Mouse (Mus musculus) Patski (cell line): Measurements from ENCODE around the gene Cend1. TPM values are rescaled to one million over a fixed set of nuclear protein-coding genes. Genes with fewer than 3 reads are reported as not detected.
"Not testable (repeated sequence)": the region's sequence is repeated elsewhere in the genome, so short reads cannot be mapped to it uniquely, and the experiment has no call there.

Experiments used
- ATAC-seq: fragments of 100-300 bp; one replicate; pipeline ENCODE4 v1.8.0; 2021
- CTCF ChIA-PET: fragments of 350-600 bp; sonication (Branson Sonifier 250); formaldehyde crosslinking; loops from one replicate; lab custom pipeline; 2022; ENCODE audit warnings: inconsistent platforms; lab: Charles Lee
- POLR2A ChIA-PET: fragments of 350-600 bp; sonication (Branson Sonifier 250); formaldehyde crosslinking; loops from one replicate; lab custom pipeline; 2022; ENCODE audit warnings: antibody characterized with exemption, inconsistent platforms; lab: Charles Lee
- DNase-seq: peaks from one replicate; pipeline ENCODE4 v3.0.0-alpha.2; 2011; ENCODE audit warnings: low read depth, low spot score
- H3K27me3 ChIP-seq: fragments of 371-371 bp; one replicate; pipeline ENCODE4 v1.5.1; 2021
- CTCF ChIP-seq: fragments of 100-300 bp; IDR thresholded peaks from one replicate; pipeline ENCODE4 v1.5.1; 2021
- in situ Hi-C: fragments of 300-500 bp; cut with MboI; formaldehyde crosslinking; loops from 3 replicates; pipeline ENCODE4 v1.11.1; 2018; ENCODE audit warnings: low pct_unique_long_range_greater_than_20kb, mixed read lengths
- polyA plus RNA-seq: library from polyadenylated mRNA; unstranded; gene quantifications from one replicate; pipeline ENCODE4 v1.2.3, GENCODE M21; 2021

The Cend1 gene
- polyA plus RNA-seq, 1 experiment from 2014 or later = 0.04 TPM

- TF ChIP-seq CTCF = no peak
- CTCF ChIA-PET = interaction anchor here (1.3 to 3.4 kb wide), 2 partner anchors 15 to 17 kb away, joined by 3 to 11 read pairs; no protein-coding TSS in a partner anchor
- no peak for DNase-seq
- no peak for ATAC-seq
- in situ Hi-C loops = loop anchor here (5.0 to 25.0 kb wide), 2 partner anchors 41 to 934 kb away; partner anchors contain the start of genes Ctsd, Gatd1 and Gm49369
- H3K27me3 ChIP-seq = no peaks in the 10 kb centered on the region
- POLR2A ChIA-PET = interaction anchor here (0.9 to 6.5 kb wide), 2 partner anchors 14 to 15 kb away, joined by 4 to 47 read pairs; partner anchors contain the start of gene Cd151
Measured at GRCm38 (mm10) chr7:141453636-141454035, 24.3 kb upstream of the Cend1 start.

- POLR2A ChIA-PET = no interaction called here
- H3K27me3 ChIP-seq = no peaks in the 10 kb centered on the region
- ATAC-seq (no peak), DNase-seq (no peak)
- TF ChIP-seq CTCF = no peak
- in situ Hi-C loops = loop anchor here (5.0 to 25.0 kb wide), 2 partner anchors 40 to 935 kb away; partner anchors contain the start of genes Ctsd, Gatd1 and Gm49369
- CTCF ChIA-PET = interaction anchor here (1.3 to 3.4 kb wide), 2 partner anchors 17 to 29 kb away, joined by 3 to 11 read pairs; no protein-coding TSS in a partner anchor
Measured at GRCm38 (mm10) chr7:141451928-141452327, 22.6 kb upstream of the Cend1 start.

GRCm38 (mm10) chr7:141447110-141447991 is 18.1 kb upstream of the Cend1 start, which contains the start of gene Rplp2:
Gene Rplp2 (plus strand): TSS chr7:141447370.
- no peak for DNase-seq
- TF ChIP-seq CTCF = no peak
- ATAC-seq = peak; percentile 74
- in situ Hi-C loops = no loop called here
- ChIA-PET CTCF (interaction anchor here (1.4 kb wide), 1 partner anchor 39 kb away, joined by 3 read pairs; no protein-coding TSS in a partner anchor), POLR2A (interaction anchor here (0.8 to 1.1 kb wide), 2 partner anchors 9 to 21 kb away, joined by 3 read pairs; no protein-coding TSS in a partner anchor)
- H3K27me3 ChIP-seq = no peaks in the 10 kb centered on the region

- POLR2A ChIA-PET = interaction anchor here (0.8 to 1.1 kb wide), 2 partner anchors 10 to 22 kb away, joined by 3 read pairs; no protein-coding TSS in a partner anchor
- in situ Hi-C loops, H3K27me3 ChIP-seq, CTCF ChIA-PET, ATAC-seq, DNase-seq: not testable (repeated sequence)
Measured at GRCm38 (mm10) chr7:141446374-141446773, 17.1 kb upstream of the Cend1 start.

- no peak for TF ChIP-seq CTCF
- no peaks in the 10 kb centered on the region for H3K27me3 ChIP-seq
- ATAC-seq (peak; percentile 59), DNase-seq (no peak)
- in situ Hi-C loops = no loop called here
- CTCF ChIA-PET = interaction anchor here (1.2 to 1.8 kb wide), 3 partner anchors 15 to 36 kb away, joined by 3 to 6 read pairs (median 4); partner anchors contain the start of gene Cend1
- POLR2A ChIA-PET = interaction anchor here (1.4 kb wide), 2 partner anchors 25 to 33 kb away, joined by 3 to 4 read pairs; no protein-coding TSS in a partner anchor
Measured at GRCm38 (mm10) chr7:141443828-141444237, 14.5 kb upstream of the Cend1 start, which contains the start of gene Pidd1. Gene Pidd1 (minus strand): TSS chr7:141444025.

- DNase-seq = no peak
- no peak for TF ChIP-seq CTCF
- H3K27me3 ChIP-seq = no peaks in the 10 kb centered on the region
- ATAC-seq = peak; percentile 28
- POLR2A ChIA-PET = interaction anchor here (1.4 kb wide), 1 partner anchor 34 kb away, joined by 3 read pairs; no protein-coding TSS in a partner anchor
- in situ Hi-C loops = no loop called here
- CTCF ChIA-PET = interaction anchor here (1.2 to 2.1 kb wide), 5 partner anchors 14 to 101 kb away, joined by 3 to 11 read pairs (median 4); partner anchors contain the start of genes Cend1 and Gatd1
Measured at GRCm38 (mm10) chr7:141443081-141443821, 14.0 kb upstream of the Cend1 start.

GRCm38 (mm10) chr7:141442199-141442598 is 12.9 kb upstream of the Cend1 start:
- no peak for DNase-seq
- no peak for ATAC-seq
- POLR2A ChIA-PET = interaction anchor here (1.1 to 1.4 kb wide), 2 partner anchors 34 to 35 kb away, joined by 3 read pairs; no protein-coding TSS in a partner anchor
- TF ChIP-seq CTCF = no peak
- in situ Hi-C loops = no loop called here
- no peaks in the 10 kb centered on the region for H3K27me3 ChIP-seq
- CTCF ChIA-PET = interaction anchor here (1.2 to 2.1 kb wide), 4 partner anchors 13 to 100 kb away, joined by 3 to 11 read pairs (median 5); partner anchors contain the start of genes Cend1 and Gatd1

- in situ Hi-C loops = no loop called here
- no peaks in the 10 kb centered on the region for H3K27me3 ChIP-seq
- POLR2A ChIA-PET = no interaction called here
- CTCF ChIA-PET = interaction anchor here (1.1 to 2.7 kb wide), 5 partner anchors 29 to 102 kb away, joined by 3 to 13 read pairs (median 7); partner anchors contain the start of gene Gatd1
- TF ChIP-seq CTCF = no peak
- no peak for ATAC-seq
- DNase-seq = no peak
Measured at GRCm38 (mm10) chr7:141441460-141441859, 12.2 kb upstream of the Cend1 start.

GRCm38 (mm10) chr7:141440613-141441012 is 11.3 kb upstream of the Cend1 start:
- ChIA-PET CTCF (interaction anchor here (1.1 to 2.7 kb wide), 5 partner anchors 13 to 101 kb away, joined by 3 to 13 read pairs (median 7); no protein-coding TSS in a partner anchor), POLR2A (interaction anchor here (1.1 kb wide), 1 partner anchor 26 kb away, joined by 3 read pairs; no protein-coding TSS in a partner anchor)
- in situ Hi-C loops = no loop called here
- ATAC-seq (no peak), DNase-seq (no peak)
- H3K27me3 ChIP-seq = no peaks in the 10 kb centered on the region
- no peak for TF ChIP-seq CTCF
